Mouse (Mus musculus) lung, adult 10 weeks (tissue): ENCODE measurements around the gene Tceal7. TPM values are rescaled to one million over a fixed set of nuclear protein-coding genes. Genes with fewer than 3 reads are reported as not detected.

Experiments
- polyA plus RNA-seq: library from polyadenylated mRNA; stranded (reverse); fragments of 350-450 nt; fragmentation: Illumina TruSeq; extraction: RNeasy Lipid Tissue Mini Kit (QIAGEN cat#74804); gene quantifications from one replicate; pipeline ENCODE4 v1.2.3, GENCODE M21; 2014; ENCODE audit warnings: low read depth, low replicate concordance; ENCODE audit not compliant: insufficient read depth

Gene Tceal7
- polyA plus RNA-seq, result not detected

GRCm38 (mm10) chrX:136214729-136215677 lies at the start of gene Tceal7, which contains the start of gene Bex1:
Tceal7 (plus strand) TSS chrX:136214779.
Bex1 (minus strand) TSS chrX:136215513.

GRCm38 (mm10) chrX:136172118-136172551 lies 42.4 kb upstream of the Tceal7 start, which contains the start of gene Tceal8:
Tceal8 (minus strand) TSS chrX:136172342.

GRCm38 (mm10) chrX:136203664-136204066 lies 10.9 kb upstream of the Tceal7 start, which contains the start of gene Tceal5:
Tceal5 (minus strand) TSS chrX:136203876.

GRCm38 (mm10) chrX:136244574-136245229 lies 30.1 kb downstream of the Tceal7 start, which contains the start of gene Tceal9:
Tceal9 (plus strand) TSS chrX:136245079.

GRCm38 (mm10) chrX:136269743-136270392 lies 55.3 kb downstream of the Tceal7 start, which contains the start of gene Bex3:
Bex3 (plus strand) TSS chrX:136270253.

Other genes with a start within 250 kb of the Tceal7 start
- gene Arxes2, start 221.0 kb upstream of the Tceal7 start, polyA plus RNA-seq, result 21.1 TPM
- 1.6 TPM for gene Arxes1, start 181.4 kb upstream of the Tceal7 start, polyA plus RNA-seq
- gene Bex2, start 146.5 kb upstream of the Tceal7 start, polyA plus RNA-seq, result 68.5 TPM
- not detected for gene Nxf3, start 129.5 kb upstream of the Tceal7 start, polyA plus RNA-seq
- gene Bex4, start 75.8 kb upstream of the Tceal7 start, polyA plus RNA-seq, result 88.2 TPM
- gene Tceal8, start 42.4 kb upstream of the Tceal7 start, polyA plus RNA-seq, result 65.3 TPM
- gene Tceal5, start 10.9 kb upstream of the Tceal7 start, polyA plus RNA-seq, result 0.37 TPM
- gene Bex1, start 734 bp downstream of the Tceal7 start, polyA plus RNA-seq, result 6.6 TPM
- gene Tceal9, start 30.3 kb downstream of the Tceal7 start, polyA plus RNA-seq, result 264 TPM
- gene Bex3, start 55.5 kb downstream of the Tceal7 start, polyA plus RNA-seq, result 88.3 TPM